Mouse (Mus musculus): ENCODE data around the gene Ada.
A peak's percentile ranks its signal among the peaks of the same experiment; 100 is the strongest.

Ada gene

DNA sequence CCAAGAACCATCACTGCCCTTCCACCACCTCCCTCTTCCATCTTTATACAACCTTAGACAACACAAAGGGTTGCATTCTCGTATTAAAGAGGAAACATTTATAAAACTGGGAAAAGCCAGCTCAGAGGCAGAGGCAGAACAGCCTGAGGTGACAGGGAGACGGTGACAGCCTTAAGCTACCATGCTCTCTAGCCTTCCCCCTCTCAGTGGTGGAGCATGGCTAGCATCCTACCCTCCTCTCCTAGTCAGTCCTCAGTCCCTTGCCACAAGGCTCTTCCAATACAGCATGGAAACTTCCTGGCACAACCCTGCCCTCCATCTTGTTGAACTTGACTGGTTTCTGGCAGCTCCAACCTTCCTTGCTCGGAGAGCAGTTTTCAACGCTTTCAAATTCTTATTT lies 21.7 kb downstream of the Ada start:
- DNase-seq: no peak

GRCm38 (mm10) chr2:163726766-163727393 lies 23.2 kb downstream of the Ada start:
- no peak for DNase-seq

DNA sequence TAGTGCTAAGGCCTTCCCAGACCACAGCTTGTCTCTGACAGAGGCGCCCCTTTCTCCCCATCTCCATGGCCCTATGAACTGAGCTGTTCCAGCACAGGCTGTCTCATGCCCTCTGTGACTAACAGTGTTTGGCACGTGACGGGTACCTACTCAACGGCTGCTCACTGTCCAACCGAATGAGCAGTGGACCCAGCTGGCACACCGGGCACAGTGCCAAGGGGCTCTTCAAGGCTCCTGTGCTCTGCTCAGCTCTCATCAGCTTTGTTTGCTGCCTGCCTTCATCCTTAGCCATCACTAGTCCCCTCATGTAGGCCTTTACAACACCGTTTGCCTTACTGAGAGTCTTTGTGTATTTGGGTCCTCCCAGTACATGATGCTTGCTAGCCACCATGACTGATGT lies 27.5 kb downstream of the Ada start:
- DNase-seq: peak; percentile 86

DNA sequence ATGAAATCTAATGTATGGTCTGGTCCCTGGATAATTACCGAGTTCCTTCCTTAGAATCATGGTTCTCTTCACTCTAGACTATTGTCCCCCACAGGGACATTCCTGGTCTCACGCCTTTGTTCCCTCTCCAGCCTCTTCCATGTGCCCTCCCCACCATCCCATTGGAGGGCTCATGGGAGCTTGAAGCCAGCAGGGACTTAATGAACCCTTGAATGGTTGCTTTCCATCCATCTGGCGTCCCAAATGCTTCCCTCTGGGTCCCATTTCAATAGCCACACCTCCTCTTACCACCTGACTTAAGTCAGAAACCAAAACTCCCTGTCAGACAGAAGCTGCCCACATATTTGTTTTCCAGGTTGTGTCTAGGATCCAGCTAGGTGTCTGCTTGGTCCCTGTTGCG lies 30.4 kb downstream of the Ada start:
- DNase-seq: peak; percentile 63

- peak; percentile 79 for DNase-seq
These were observed 31.0 kb downstream of the Ada start for GRCm38 (mm10) chr2:163718951-163719603.

DNA sequence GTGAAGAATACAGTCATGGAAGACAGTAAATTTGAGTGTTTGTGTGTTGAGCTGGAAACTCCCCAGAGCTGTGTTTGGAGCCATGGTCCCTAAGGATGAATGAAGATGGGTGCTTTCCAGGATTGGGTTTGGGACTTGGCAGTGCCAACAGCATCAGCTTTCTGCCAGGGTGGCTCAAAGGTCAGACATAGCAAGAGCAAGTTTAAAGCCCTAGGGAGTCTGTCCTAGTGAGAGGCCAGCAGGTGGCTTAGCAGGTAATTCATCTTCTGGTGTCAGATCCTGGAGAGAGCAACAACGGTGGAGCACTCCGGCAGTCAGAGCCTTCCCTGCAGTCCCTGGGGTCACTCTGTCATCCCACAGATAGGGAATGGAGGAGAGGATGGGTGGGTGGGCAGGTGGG lies 31.5 kb downstream of the Ada start:
- peak; percentile 57 for DNase-seq

GRCm38 (mm10) chr2:163716853-163717252 lies 33.2 kb downstream of the Ada start:
- no peak for DNase-seq

DNA sequence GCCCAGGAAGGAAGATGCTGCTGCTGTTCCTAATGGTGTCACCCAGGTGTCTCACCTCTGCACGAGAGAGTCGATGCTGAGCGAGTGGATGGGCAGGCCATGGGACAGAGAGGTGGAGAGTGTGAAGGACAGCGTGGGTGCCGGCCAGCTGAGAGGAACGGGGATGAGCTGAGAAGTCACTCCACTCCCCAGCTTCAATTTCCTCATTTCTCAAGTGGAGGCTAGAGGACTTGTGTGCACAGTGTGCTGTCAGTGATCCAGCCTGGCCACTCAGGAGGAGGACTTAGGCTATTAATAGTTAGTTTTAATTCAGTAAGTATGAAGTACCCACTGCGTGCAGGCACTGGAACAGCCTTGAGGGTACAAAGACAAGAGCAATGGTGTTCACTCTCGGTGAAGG lies 33.6 kb downstream of the Ada start:
- no peak for DNase-seq

DNA sequence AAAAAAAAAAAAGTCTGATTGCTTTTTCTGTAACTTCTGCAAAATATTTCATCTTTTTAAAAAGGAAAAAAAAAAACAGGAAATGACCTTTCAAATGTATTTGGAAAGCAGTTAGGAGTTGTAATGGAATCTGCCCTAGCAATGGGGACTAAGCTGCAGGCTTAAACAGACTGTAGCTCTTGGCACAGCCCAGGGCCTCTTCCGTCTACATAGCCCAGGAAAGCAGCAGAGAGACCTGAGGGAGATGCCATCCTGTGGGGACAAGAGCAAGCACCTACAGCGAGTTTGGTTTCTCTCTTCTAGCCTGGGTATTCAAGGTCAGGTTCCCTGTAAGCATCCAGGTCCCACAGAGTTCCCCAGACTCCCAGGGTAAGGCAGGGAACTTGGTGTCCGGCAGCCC lies 36.7 kb downstream of the Ada start:
- DNase-seq: no peak

- no peak for DNase-seq
These were observed 37.2 kb downstream of the Ada start for GRCm38 (mm10) chr2:163712874-163713273.

DNA sequence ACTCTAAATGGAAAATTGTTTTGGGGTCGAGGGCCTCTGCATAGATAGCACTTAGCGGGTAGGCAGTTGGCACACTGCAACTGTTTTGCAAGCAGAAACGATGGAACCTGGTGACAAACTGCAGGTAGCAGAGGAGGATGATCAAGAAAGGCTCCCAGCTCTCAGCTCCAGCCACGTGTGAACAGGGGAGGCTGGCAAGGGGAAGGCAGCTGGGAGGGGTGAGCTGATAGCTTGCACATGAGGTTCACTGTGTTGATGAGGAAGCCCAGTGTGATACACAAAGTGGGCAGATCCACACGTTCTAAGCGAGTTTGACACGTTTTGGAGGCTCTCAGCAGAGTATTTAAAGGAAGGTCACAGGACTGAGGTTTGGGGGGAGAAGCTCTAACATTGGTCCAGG lies 37.6 kb downstream of the Ada start:
- DNase-seq: no peak

DNA sequence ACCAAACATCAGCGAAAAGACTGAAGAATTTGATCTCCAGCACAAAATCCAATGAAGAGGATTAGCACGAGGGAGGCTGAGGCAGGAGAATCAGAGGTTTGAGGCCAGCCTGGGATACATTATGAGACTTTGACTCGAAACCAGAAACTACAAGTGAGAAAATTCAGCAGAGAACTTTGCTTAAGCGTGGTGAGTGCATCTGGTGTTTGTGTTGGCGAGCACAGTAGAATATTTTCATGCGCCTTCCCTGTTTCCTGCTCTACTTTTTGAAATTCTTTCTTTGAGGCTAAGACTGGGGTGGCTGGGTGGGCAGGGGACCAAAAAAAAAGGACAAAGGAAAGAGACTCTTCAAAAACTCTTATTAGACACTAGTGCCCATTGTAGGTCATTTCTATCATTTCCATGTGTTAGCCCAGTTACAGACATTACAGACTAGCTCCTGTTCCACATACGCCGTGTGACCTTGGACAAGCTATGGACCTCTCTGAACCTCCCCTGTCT lies 38.6 kb downstream of the Ada start:
- DNase-seq: no peak

- no peak for DNase-seq
These were observed 39.4 kb downstream of the Ada start for GRCm38 (mm10) chr2:163710606-163711159.

GRCm38 (mm10) chr2:163710000-163710399 lies 40.0 kb downstream of the Ada start:
- no peak for DNase-seq

DNA sequence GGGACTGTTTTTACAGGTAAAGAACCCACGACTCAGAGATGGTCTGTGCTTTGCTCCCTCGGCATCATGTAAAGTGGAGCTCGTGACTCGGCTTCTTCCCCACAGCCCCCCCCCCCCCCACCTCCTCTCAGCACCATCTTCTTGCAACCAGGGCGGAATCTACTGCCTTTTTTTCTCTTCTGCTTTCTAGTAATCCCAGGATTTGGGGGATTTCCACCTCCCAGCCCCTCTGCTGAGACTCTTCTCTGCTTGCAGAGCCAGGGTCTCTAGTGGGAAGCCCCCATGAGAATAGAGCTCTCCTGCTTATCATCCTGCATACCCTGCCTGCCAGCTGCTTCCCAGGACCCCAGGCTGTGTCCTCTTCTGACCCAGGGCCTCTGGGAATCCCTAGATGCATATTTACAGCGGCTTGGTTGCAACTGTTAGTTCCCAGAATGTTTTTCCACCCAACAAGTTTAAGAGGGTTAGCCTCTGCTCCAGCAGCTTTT lies 41.2 kb downstream of the Ada start:
- no peak for DNase-seq

- DNase-seq: no peak
These were observed 41.7 kb downstream of the Ada start for GRCm38 (mm10) chr2:163708321-163708720.

- DNase-seq: no peak
These were observed 46.3 kb downstream of the Ada start for GRCm38 (mm10) chr2:163703599-163704260.

DNA sequence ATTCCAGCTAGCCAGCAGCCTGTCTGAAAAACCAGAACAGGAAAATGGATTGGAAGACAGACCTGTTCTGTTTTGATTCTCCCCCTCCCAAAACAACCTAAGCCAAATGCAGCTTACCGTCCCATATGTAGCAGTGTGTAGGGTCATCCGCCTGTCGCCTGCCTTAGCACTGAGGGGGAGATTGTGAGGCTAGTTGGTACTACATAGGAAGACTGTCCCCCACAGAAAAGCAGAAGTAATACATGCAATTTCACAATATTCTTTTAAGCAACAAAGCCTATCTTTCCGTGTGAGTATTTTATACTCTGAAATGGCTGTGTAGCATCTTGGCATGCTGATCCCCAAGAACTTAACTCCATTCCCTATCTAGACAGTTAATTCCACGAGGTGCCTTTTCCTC lies 47.1 kb downstream of the Ada start:
- DNase-seq: no peak

GRCm38 (mm10) chr2:163702431-163702830 lies 47.6 kb downstream of the Ada start:
- DNase-seq: no peak

GRCm38 (mm10) chr2:163699078-163699780 lies 50.8 kb downstream of the Ada start:
- no peak for DNase-seq

- DNase-seq: no peak
These were observed 52.1 kb downstream of the Ada start for GRCm38 (mm10) chr2:163697764-163698480.

DNA sequence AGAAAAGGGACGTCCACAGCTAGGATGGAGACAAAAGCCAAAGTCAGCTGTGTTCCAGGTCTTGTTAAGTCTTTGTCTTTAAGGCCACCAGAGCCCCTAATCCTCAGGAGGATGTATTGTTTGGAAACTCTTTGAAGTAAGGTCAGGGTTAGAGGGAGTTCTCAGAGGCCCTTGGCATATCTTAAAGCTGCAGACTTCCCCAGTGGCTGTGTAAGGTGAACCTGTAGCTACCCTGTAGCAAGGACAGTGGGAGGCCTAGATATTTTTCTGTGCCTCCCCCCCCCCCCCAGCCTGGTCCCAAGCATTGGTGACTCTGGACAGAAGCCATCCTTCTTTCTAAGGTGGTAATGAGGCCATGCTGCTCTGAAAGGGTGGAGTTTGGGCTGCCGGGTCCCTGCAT lies 53.3 kb downstream of the Ada start:
- DNase-seq: no peak
